Mouse (Mus musculus): Measurements from ENCODE around the gene Cyp4v3. TPM values are rescaled to one million over a fixed set of nuclear protein-coding genes. Genes with fewer than 3 reads are reported as not detected.

Gene Cyp4v3
- polyA plus RNA-seq, 1 experiment from 2014 or later, result 0.49 TPM

- H3K36me3 ChIP-seq (ENCODE audit: poor library complexity, severe bottlenecking), result no peaks in the 10 kb centered on the region
- H3K27me3 ChIP-seq, result no peaks in the 10 kb centered on the region
- H3K4me1 ChIP-seq, result no peaks in the 10 kb centered on the region
- H3K27ac ChIP-seq, result no peak overlapping the region
- 85% methylated on average over 4 of the region's 4 CpGs for WGBS
- no peak overlapping the region for H3K9ac ChIP-seq
- H3K9me3 ChIP-seq (replicated peaks), result no peaks in the 10 kb centered on the region
- H3K4me3 ChIP-seq, result no peak overlapping the region
- no peak overlapping the region for H3K4me2 ChIP-seq
- no peak for ATAC-seq
These were observed 68.1 kb downstream of the Cyp4v3 start for GRCm38 (mm10) chr8:45264918-45265317.

- Histone ChIP-seq H3K9ac (no peak overlapping the region), H3K4me1 (no peaks in the 10 kb centered on the region), H3K27me3 (no peaks in the 10 kb centered on the region), H3K27ac (no peak overlapping the region), H3K4me3 (no peak overlapping the region), H3K9me3 (replicated peaks) (no peaks in the 10 kb centered on the region), H3K4me2 (no peak overlapping the region), H3K36me3 (ENCODE audit: poor library complexity, severe bottlenecking) (no peaks in the 10 kb centered on the region)
- WGBS, result 86% methylated on average over 3 of the region's 3 CpGs
- no peak for ATAC-seq
These were observed 70.2 kb downstream of the Cyp4v3 start for GRCm38 (mm10) chr8:45262851-45263250.

- H3K36me3 ChIP-seq (ENCODE audit: poor library complexity, severe bottlenecking), result no peaks in the 10 kb centered on the region
- H3K4me3 ChIP-seq, result no peak within 1 kb of the TSS
- no peaks in the 10 kb centered on the region for H3K9me3 ChIP-seq (replicated peaks)
- H3K9ac ChIP-seq, result no peak within 1 kb of the TSS
- no peaks in the 10 kb centered on the region for H3K4me1 ChIP-seq
- no peak within 1 kb of the TSS for H3K27ac ChIP-seq
- ATAC-seq, result no peak
- no peak within 1 kb of the TSS for H3K4me2 ChIP-seq
- H3K27me3 ChIP-seq, result no peaks in the 10 kb centered on the region
- 88% methylated on average over 10 of the region's 10 CpGs for WGBS
These were observed 71.1 kb downstream of the Cyp4v3 start, which contains the start of gene F11 for GRCm38 (mm10) chr8:45261920-45262319. Gene F11 (minus strand): TSS chr8:45262031.

GRCm38 (mm10) chr8:45258421-45258820, 74.6 kb downstream of the Cyp4v3 start:
- H3K36me3 ChIP-seq (ENCODE audit: poor library complexity, severe bottlenecking), result no peaks in the 10 kb centered on the region
- no peaks in the 10 kb centered on the region for H3K27me3 ChIP-seq
- H3K27ac ChIP-seq, result no peak overlapping the region
- ATAC-seq, result no peak
- H3K4me3 ChIP-seq, result no peak overlapping the region
- H3K4me1 ChIP-seq, result no peaks in the 10 kb centered on the region
- WGBS, result 74% methylated on average over 8 of the region's 8 CpGs
- no peak overlapping the region for H3K4me2 ChIP-seq
- no peaks in the 10 kb centered on the region for H3K9me3 ChIP-seq (replicated peaks)
- no peak overlapping the region for H3K9ac ChIP-seq

- Histone ChIP-seq H3K9me3 (replicated peaks) (no peaks in the 10 kb centered on the region), H3K9ac (no peak overlapping the region), H3K4me3 (no peak overlapping the region), H3K36me3 (ENCODE audit: poor library complexity, severe bottlenecking) (no peaks in the 10 kb centered on the region), H3K27me3 (no peaks in the 10 kb centered on the region), H3K4me1 (no peaks in the 10 kb centered on the region), H3K27ac (no peak overlapping the region), H3K4me2 (no peak overlapping the region)
- ATAC-seq, result no peak
- 88% methylated on average over 12 of the region's 12 CpGs for WGBS
These were observed 78.0 kb downstream of the Cyp4v3 start for GRCm38 (mm10) chr8:45255040-45255439.

Other genes with a start within 250 kb of the Cyp4v3 start
- gene F11, start 71.2 kb downstream of the Cyp4v3 start, polyA plus RNA-seq (2015; fragmentation: Nextera tagmentation; extraction: Ambion mirVana), result not detected in 2 replicates
- gene Klkb1, start 38.4 kb downstream of the Cyp4v3 start, polyA plus RNA-seq (2015; fragmentation: Nextera tagmentation; extraction: Ambion mirVana), result not detected in 2 replicates
- gene Gm45753, start 24.8 kb downstream of the Cyp4v3 start, polyA plus RNA-seq (2015; fragmentation: Nextera tagmentation; extraction: Ambion mirVana), result not detected in 2 replicates
- gene Fam149a, start 49.1 kb upstream of the Cyp4v3 start, polyA plus RNA-seq (2015; fragmentation: Nextera tagmentation; extraction: Ambion mirVana), result 3.4 TPM in 2 replicates
- gene Tlr3, start 77.9 kb upstream of the Cyp4v3 start, polyA plus RNA-seq (2015; fragmentation: Nextera tagmentation; extraction: Ambion mirVana), result 0.87 and 1.3 TPM in 2 replicates
- 101 and 107 TPM in 2 replicates for gene Sorbs2, start 174.6 kb upstream of the Cyp4v3 start, polyA plus RNA-seq (2015; fragmentation: Nextera tagmentation; extraction: Ambion mirVana)